Mouse (Mus musculus) bone marrow, adult 2 months (tissue): ENCODE results near the gene Eef1akmt3.

Experiments used
- CTCF ChIP-seq: fragments of 200-500 bp; IDR thresholded peaks from 2 replicates; pipeline ENCODE4 v1.5.1; 2011; ENCODE audit warnings: low read length, control low read depth; ENCODE audit not compliant: control insufficient read depth, insufficient read depth
- POLR2A ChIP-seq: fragments of 200-500 bp; IDR thresholded peaks from 2 replicates; pipeline ENCODE4 v1.6.1; 2011; ENCODE audit warnings: low read depth, mild to moderate bottlenecking, control low read depth, low read length, borderline replicate concordance; ENCODE audit not compliant: control insufficient read depth

DNA sequence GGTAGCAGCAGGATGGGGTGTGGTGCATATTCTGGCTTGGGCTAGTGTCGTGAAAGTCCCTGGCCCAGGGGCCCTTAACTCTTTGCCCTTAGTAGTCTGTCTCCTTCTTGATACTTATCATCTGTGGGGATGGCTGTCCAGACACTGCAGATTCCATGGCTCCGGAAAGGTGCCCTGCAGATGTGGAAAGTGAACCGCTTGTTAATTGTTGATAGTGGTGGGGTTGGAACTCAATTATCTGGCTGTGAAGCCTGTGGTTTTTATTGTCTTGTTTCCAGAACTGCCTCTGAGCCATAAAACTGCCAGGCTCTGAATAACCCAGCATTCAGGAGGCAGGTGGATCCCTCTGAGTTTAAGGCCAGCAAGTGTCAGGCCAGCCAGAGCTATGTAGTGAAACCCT lies 49.6 kb downstream of the Eef1akmt3 start:
- TF ChIP-seq CTCF (no peak), POLR2A (no peak)
